Mouse (Mus musculus) cerebellum, adult 11 months (tissue): ENCODE measurements around the gene Ttc7.
A peak's percentile ranks its signal among the peaks of the same experiment; 100 is the strongest.
"Not testable (repeated sequence)": the region's sequence is repeated elsewhere in the genome, so short reads cannot be mapped to it uniquely, and the experiment has no call there.

Source experiments
- DNase-seq: peaks from one replicate; pipeline ENCODE4 v3.0.0; 2022

Gene Ttc7

GRCm38 (mm10) chr17:87286481-87287143 lies 3.9 kb downstream of the Ttc7 start:
- DNase-seq = no peak

- no peak for DNase-seq
These were observed 4.6 kb downstream of the Ttc7 start for GRCm38 (mm10) chr17:87287197-87287777.

- DNase-seq = no peak
These were observed 5.4 kb downstream of the Ttc7 start for GRCm38 (mm10) chr17:87288131-87288530.

DNA sequence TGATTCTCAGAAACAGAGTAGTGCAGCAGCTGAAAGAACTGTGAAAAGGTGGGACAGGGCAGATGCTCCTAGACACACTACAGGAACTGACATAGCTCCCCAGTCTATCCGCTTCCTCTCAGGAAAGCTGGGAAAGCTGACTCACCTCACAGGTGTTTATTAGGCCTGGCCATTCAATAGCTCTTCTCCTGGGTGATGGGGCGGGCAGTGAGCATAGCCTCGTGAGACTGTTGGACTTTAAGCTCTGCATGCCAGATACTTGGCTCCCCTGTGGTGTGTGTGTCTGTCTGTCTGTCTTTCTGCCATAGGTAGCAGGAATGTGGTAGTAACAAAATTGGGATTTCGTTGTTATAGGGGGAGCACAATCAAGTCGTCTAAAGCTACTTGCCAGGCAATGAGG lies 6.7 kb downstream of the Ttc7 start:
- DNase-seq = no peak

- DNase-seq = no peak
These were observed 8.4 kb downstream of the Ttc7 start for GRCm38 (mm10) chr17:87291037-87291436.

GRCm38 (mm10) chr17:87291782-87292181 lies 9.1 kb downstream of the Ttc7 start:
- DNase-seq = no peak

DNA sequence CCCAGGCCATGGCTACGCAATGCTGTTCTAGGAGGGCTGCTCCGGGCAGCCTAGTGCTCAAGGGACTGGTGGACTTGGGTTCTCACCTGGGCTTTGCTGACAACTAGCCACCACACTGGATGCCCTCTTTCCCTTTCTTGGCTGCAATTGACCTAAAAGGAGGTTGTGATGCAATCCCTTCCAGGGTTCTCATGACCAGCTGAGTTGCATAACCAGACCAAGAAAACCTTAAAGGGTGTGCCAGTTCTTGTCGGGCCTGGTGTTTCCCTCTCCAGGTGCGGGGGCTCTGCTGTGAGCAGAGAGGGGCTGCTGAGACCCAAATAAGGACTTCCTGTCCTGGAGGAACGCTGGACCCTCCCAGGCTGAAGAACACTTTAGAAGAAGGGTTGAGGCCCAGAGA lies 10.4 kb downstream of the Ttc7 start:
- no peak for DNase-seq

GRCm38 (mm10) chr17:87295738-87296137 lies 13.1 kb downstream of the Ttc7 start:
- DNase-seq = no peak

- DNase-seq = not testable (repeated sequence)
These were observed 14.0 kb downstream of the Ttc7 start for GRCm38 (mm10) chr17:87296701-87297100.

DNA sequence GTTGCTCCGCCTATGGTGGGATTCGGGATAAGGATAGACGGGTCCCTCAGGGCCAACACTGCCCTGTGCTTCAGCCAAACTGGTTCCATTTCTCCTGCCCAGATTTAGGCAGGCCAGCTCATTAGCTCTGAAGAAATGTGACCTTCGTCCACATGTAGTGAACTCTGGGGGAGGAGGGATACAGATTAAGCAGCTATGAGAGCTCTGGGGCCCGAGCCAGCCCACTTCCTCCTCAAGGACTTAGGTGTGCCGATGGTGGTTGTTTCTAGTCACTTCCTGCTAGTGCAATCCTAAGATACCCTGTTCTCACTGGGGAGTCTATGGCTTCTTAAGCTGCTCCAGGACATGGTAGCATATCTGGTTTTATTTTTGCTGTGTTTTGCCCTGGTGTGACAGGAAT lies 16.3 kb downstream of the Ttc7 start:
- no peak for DNase-seq

GRCm38 (mm10) chr17:87300340-87300739 lies 17.7 kb downstream of the Ttc7 start:
- no peak for DNase-seq

GRCm38 (mm10) chr17:87301607-87302006 lies 18.9 kb downstream of the Ttc7 start:
- not testable (repeated sequence) for DNase-seq

DNA sequence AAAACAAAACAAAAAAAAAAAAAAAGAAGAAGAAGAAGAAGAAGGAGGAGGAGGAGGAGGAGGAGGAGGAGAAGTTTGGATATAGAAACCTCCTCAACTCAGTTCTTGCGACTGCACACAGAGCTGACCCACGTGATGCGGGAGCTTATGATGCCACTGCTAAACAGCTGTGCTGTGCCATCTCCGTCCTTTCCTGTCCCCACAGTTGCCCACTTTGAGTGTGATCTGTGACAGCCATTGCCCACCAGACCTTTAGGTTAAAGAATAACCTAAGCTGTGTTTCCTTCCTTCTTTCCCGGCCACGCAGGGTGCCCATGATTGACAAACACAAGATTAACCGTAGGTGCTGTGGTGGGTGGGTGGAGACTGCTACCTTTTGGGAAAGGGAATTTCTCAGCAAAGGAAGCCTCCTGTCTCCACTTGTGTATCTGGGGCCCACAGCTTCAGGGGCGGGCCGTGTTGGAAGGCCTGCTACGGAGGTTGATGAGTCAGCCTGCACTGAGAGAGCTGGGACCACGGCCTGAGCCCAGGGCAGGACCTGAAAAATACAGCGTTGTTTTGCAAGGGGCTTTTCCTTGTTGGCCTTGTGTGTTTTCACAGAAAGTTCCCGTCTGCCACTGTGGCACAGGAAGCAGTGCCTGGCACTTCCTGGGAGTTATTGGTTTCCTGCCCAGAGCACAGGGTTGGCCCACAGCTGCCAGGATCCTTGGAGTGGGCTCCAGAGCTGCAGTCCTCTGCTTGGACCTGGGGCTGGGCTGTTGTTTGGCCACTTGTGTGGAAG lies 19.5 kb downstream of the Ttc7 start:
- no peak for DNase-seq

DNA sequence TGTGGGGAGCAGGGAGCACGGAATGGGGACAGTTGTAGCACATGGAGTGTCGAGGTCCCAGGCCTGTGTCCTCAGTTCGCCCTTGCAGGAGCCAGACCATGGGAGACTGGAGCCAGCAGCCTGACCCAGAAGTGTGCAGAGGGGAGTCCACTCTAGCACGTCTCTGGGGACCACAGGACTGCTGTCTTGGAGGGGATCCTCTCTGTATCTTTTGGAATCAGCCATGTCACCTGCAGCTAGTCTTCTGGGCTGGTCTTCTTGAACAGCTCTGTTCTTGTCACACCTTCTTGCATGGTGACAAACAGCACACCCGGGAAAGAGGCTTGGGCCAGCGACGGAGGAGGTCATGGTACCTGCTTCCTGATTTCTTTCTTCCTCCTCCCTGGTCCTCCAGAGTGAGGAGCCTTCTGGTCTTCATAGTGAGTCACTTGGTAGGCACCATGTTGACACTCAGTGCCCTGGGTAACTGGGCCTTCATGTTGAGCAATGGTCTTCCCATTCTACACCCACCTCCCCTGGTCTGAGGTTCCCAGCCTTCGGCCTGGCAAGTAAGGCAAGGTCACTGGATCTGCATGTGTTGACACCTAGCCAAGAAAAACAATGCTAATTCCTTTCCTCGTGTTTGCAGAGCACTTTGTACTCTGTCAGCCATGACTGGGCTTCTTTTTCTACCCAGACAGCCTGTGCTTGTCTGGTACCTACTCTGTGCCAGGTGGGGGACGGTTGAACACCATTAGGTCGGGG lies 21.6 kb downstream of the Ttc7 start:
- DNase-seq = no peak

- no peak for DNase-seq
These were observed 22.4 kb downstream of the Ttc7 start for GRCm38 (mm10) chr17:87305065-87305464.

DNA sequence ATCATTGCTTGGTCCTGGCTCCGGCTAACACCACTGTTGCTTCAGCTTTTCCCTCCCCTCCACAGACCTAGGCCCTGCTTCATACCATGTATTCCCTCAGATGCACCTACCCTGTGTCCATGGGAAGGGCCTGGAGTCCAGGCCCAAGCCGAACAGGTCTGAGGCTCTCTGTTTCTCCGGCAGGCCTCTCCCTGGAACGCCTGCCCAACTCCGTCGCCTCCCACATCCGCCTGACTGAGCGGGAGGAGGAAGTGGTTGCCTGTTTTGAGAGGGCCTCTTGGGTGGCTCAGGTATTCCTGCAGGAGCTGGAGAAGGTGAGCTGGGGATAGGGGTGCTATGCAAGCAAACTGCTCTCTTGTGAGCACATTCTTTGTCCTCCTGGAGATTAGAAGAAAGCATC lies 24.1 kb downstream of the Ttc7 start:
- no peak for DNase-seq

GRCm38 (mm10) chr17:87309073-87309788 lies 26.5 kb downstream of the Ttc7 start:
- DNase-seq = no peak

DNA sequence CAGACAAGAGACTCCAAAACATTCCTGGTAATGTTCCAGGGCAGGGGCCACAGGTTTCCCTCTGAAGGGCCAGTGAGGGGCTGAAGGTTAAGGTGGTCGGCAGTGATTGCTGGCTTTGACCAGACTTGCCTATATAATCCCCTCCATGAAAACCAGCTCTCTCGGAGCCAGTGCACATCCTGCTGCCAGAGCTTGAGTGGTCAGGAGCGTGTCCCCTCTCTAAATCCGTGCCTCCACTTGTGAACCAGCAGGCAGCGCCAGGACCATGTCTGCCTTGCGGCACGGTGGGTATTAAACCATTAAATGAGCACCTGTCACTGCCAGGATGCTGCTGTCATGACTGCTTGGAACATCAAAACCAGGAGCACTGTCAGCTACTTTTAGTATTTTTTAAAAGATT lies 27.8 kb downstream of the Ttc7 start:
- DNase-seq = no peak

DNA sequence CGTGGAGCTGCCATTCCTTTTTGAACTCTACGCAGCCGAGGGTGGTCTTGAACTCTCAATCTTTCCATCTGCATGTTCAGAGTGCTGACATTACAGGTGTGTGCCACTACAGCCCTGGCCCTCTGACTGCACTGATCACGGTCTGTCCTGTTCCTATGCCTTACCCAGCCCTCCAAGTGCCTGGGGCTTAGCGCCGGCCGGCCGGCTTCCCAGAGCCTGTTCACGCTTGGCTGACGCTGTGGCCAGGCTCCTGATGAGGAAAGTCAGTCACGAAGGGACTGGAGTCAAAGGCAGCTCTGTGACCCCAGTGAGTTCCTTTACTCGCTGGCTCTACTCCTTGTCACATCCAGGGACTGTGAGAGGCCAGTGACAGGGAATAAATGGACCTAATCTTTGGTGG lies 29.7 kb downstream of the Ttc7 start:
- DNase-seq = no peak

GRCm38 (mm10) chr17:87312924-87313870 lies 30.5 kb downstream of the Ttc7 start:
- DNase-seq = peak; percentile 4

GRCm38 (mm10) chr17:87314121-87314520 lies 31.4 kb downstream of the Ttc7 start:
- peak; percentile 21 for DNase-seq

GRCm38 (mm10) chr17:87314530-87314946 lies 31.9 kb downstream of the Ttc7 start:
- peak; percentile 71 for DNase-seq
